Mouse (Mus musculus): Measurements from ENCODE around the gene Htr5a. TPM values are rescaled to one million over a fixed set of nuclear protein-coding genes. Genes with fewer than 3 reads are reported as not detected.

Gene Htr5a
- polyA plus RNA-seq, 1 experiment from 2014 or later = 0.04 TPM

DNA sequence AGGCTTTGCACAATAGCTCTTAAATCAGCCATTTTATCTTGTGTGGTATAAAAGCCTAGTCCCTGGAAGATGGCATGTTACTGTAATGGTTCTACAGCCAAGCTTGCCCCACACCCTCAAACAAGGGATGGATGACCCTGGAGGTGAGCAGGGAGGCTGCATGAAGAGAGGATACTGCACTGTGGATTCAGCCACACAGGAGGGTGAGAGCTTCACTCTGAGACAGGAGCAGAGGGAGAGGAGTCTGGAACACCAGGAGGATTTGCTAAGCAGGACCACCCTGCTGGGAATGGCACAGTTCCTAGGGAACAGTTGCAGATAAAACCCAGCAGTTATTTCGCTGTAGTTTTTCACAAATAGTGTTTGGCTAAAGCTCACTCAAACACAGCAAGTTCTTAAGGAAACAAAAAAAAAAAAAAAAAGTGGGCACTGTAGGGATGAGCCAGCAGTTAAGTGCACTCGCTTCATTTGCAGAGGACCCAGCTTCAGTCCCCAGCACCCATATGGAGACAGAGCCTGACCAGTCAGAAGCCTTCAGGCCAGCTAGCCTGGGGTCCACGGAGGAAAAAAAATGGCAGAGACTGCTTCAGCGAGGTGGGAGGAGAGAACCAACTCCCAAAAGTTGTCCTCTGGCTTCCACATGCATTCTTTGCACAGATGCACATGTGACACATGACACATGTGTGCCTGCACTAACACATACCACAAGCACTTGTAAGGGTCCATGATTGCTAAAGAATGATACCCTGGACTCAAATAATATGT lies 33.6 kb downstream of the Htr5a start:
- H3K36me3 ChIP-seq (ENCODE audit: control insufficient read depth, insufficient read depth, low read length) = no peaks in the 10 kb centered on the region
- H3K27ac ChIP-seq (ENCODE audit: low read depth, low read length) = no peak overlapping the region
- H3K9me3 ChIP-seq (ENCODE audit: control insufficient read depth, low read length) = no peaks in the 10 kb centered on the region
- no peaks in the 10 kb centered on the region for H3K27me3 ChIP-seq (ENCODE audit: control insufficient read depth, insufficient read depth, low read length)
- no peak overlapping the region for H3K4me2 ChIP-seq (ENCODE audit: low read depth)
- ATAC-seq (ENCODE audit: insufficient read depth, low FRiP score, low TSS enrichment) (no peak), DNase-seq (ENCODE audit: low spot score) (no peak)
- no peak overlapping the region for H3K4me3 ChIP-seq (ENCODE audit: low read depth, low read length)
- 77% methylated on average over 4 of the region's 4 CpGs for WGBS
- H3K4me1 ChIP-seq (ENCODE audit: control insufficient read depth, insufficient read depth, low read length) = no peaks in the 10 kb centered on the region
- H3K9ac ChIP-seq (ENCODE audit: low read length) = no peak overlapping the region

DNA sequence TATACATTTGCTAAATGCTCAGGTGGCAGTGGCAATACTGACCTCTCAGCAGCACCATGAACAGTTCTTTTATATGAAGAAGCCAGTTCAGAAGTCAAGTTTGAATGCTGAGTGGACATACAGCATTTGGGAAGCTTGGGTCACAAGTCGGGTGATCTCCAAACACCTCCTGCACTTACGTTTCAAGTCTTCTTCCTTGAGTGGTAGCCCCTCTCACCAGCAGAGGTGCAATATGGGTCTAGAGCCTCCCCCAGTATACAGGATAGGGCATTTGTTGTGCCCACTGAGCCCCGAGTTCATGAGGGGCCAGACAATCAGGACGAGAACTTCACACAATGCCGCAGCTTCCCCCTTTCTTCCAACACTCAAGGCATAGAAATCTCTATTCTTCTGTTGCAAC lies 36.4 kb downstream of the Htr5a start:
- DNase-seq (ENCODE audit: low spot score) (no peak), ATAC-seq (ENCODE audit: insufficient read depth, low FRiP score, low TSS enrichment) (no peak)
- H3K9ac ChIP-seq (ENCODE audit: low read length) = no peak overlapping the region
- no peak overlapping the region for H3K4me2 ChIP-seq (ENCODE audit: low read depth)
- H3K27ac ChIP-seq (ENCODE audit: low read depth, low read length) = no peak overlapping the region
- no peaks in the 10 kb centered on the region for H3K36me3 ChIP-seq (ENCODE audit: control insufficient read depth, insufficient read depth, low read length)
- H3K4me1 ChIP-seq (ENCODE audit: control insufficient read depth, insufficient read depth, low read length) = no peaks in the 10 kb centered on the region
- 79% methylated on average over 5 of the region's 5 CpGs for WGBS
- no peaks in the 10 kb centered on the region for H3K27me3 ChIP-seq (ENCODE audit: control insufficient read depth, insufficient read depth, low read length)
- H3K9me3 ChIP-seq (ENCODE audit: control insufficient read depth, low read length) = no peaks in the 10 kb centered on the region
- H3K4me3 ChIP-seq (ENCODE audit: low read depth, low read length) = no peak overlapping the region

DNA sequence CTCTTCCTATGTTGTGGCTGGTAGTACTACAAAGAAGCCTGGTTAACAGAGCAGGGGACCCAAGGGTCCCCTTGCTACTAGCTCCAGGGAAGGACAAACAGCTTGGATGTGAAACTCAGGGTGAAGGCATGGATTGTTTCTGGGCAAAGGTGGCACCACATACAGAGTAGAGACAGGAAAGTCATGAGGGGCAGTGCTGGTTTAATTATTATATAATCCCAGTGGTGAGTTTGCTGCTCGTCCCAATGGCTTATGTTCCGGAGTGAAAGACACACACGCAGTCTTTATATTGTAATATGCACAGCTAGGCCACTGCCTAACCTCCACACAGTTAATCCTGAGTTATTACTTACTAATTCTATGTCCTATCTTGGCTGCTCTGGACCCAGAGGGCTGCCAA lies 37.8 kb downstream of the Htr5a start:
- DNase-seq (ENCODE audit: low spot score) (no peak), ATAC-seq (ENCODE audit: insufficient read depth, low FRiP score, low TSS enrichment) (no peak)
- Histone ChIP-seq H3K4me1 (ENCODE audit: control insufficient read depth, insufficient read depth, low read length) (no peaks in the 10 kb centered on the region), H3K4me3 (ENCODE audit: low read depth, low read length) (no peak overlapping the region), H3K36me3 (ENCODE audit: control insufficient read depth, insufficient read depth, low read length) (no peaks in the 10 kb centered on the region), H3K9ac (ENCODE audit: low read length) (no peak overlapping the region), H3K27me3 (ENCODE audit: control insufficient read depth, insufficient read depth, low read length) (no peaks in the 10 kb centered on the region), H3K9me3 (ENCODE audit: control insufficient read depth, low read length) (no peaks in the 10 kb centered on the region), H3K4me2 (ENCODE audit: low read depth) (no peak overlapping the region), H3K27ac (ENCODE audit: low read depth, low read length) (no peak overlapping the region)
- whole genome bisulfite sequencing = 94% methylated on average over 3 of the region's 3 CpGs

DNA sequence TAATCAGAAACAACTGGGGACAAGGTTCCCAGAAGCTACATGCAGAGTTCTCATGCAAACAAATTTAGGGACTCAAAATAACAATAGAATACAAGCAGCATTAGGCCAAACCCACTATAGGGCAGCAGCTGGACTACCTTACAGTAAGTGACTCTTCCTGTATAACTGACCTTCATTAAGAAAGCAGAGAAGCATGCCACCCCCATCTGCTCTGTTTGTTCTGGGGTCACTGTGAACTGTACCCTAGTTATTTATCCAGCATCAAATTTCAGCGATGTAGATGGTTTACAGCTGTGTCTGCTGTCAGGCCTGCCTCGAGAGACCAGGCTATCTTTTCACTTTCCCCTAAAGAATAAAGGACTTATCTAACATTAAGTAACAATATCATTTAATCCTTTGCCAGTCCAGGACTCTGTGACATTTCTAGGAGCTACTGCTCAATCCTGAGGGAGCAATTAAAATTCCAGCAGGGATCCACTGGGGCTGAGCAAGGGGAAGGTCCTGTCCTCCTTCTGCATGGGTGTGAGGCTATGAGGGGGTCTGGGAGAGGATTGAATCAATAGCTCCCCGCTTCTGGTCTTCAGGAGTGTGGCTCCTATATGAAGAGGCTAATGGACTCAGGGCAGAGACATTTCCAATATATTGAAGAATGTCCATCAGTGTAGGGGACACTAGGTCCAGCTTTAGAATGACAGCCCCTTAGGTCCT lies 38.5 kb downstream of the Htr5a start:
- no peaks in the 10 kb centered on the region for H3K9me3 ChIP-seq (ENCODE audit: control insufficient read depth, low read length)
- ATAC-seq (ENCODE audit: insufficient read depth, low FRiP score, low TSS enrichment) = no peak
- H3K9ac ChIP-seq (ENCODE audit: low read length) = no peak overlapping the region
- H3K27ac ChIP-seq (ENCODE audit: low read depth, low read length) = no peak overlapping the region
- H3K36me3 ChIP-seq (ENCODE audit: control insufficient read depth, insufficient read depth, low read length) = no peaks in the 10 kb centered on the region
- no peaks in the 10 kb centered on the region for H3K4me1 ChIP-seq (ENCODE audit: control insufficient read depth, insufficient read depth, low read length)
- no peak for DNase-seq (ENCODE audit: low spot score)
- 65% methylated on average over 3 of the region's 3 CpGs for WGBS
- no peak overlapping the region for H3K4me3 ChIP-seq (ENCODE audit: low read depth, low read length)
- H3K27me3 ChIP-seq (ENCODE audit: control insufficient read depth, insufficient read depth, low read length) = no peaks in the 10 kb centered on the region
- H3K4me2 ChIP-seq (ENCODE audit: low read depth) = no peak overlapping the region

DNA sequence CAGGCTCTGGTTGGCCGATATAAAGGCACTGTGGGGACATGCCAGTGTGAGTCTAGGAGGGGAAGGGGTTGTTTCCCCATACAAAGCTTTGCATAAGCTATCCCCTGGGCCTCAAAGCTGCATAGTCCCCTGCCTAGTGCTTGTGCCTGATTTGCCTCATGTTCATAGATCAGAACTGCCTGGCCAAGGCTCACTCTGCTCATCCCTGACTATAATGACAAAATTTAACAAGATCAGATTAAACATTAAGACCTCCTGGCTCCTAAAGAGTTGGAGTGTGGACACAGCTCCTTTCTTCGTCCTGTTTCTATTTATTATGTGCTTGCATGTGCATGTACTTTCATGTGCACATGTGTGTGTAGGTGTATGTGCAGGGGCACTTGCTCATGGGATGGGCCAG lies 39.3 kb downstream of the Htr5a start:
- Histone ChIP-seq H3K27ac (ENCODE audit: low read depth, low read length) (no peak overlapping the region), H3K9me3 (ENCODE audit: control insufficient read depth, low read length) (no peaks in the 10 kb centered on the region), H3K36me3 (ENCODE audit: control insufficient read depth, insufficient read depth, low read length) (no peaks in the 10 kb centered on the region), H3K27me3 (ENCODE audit: control insufficient read depth, insufficient read depth, low read length) (no peaks in the 10 kb centered on the region), H3K4me1 (ENCODE audit: control insufficient read depth, insufficient read depth, low read length) (no peaks in the 10 kb centered on the region), H3K9ac (ENCODE audit: low read length) (no peak overlapping the region), H3K4me3 (ENCODE audit: low read depth, low read length) (no peak overlapping the region), H3K4me2 (ENCODE audit: low read depth) (no peak overlapping the region)
- ATAC-seq (ENCODE audit: insufficient read depth, low FRiP score, low TSS enrichment) = no peak
- DNase-seq (ENCODE audit: low spot score) = no peak
- WGBS = 86% methylated on average over 2 of the region's 2 CpGs

DNA sequence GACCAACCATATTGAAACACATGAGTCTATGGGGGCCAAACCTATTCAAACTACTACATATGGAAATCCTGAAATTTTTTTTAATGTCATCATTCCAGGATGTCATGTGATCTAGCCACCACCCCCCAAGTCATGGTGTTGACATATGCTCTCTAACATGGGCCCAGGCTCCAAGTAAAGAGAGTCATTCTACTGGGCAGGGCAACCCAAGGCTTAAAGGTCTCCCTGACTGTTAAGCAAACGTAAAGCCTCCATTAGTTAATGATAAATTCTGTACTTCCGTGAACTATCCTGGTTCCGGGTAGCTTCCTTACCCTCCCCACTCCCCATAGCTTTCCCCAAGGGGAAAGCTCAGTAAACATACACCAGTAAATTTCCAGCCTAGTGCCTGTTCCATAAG lies 46.1 kb downstream of the Htr5a start:
- Histone ChIP-seq H3K27ac (ENCODE audit: low read depth, low read length) (no peak overlapping the region), H3K9me3 (ENCODE audit: control insufficient read depth, low read length) (no peaks in the 10 kb centered on the region), H3K9ac (ENCODE audit: low read length) (no peak overlapping the region), H3K4me3 (ENCODE audit: low read depth, low read length) (no peak overlapping the region), H3K4me1 (ENCODE audit: control insufficient read depth, insufficient read depth, low read length) (no peaks in the 10 kb centered on the region), H3K4me2 (ENCODE audit: low read depth) (no peak overlapping the region), H3K36me3 (ENCODE audit: control insufficient read depth, insufficient read depth, low read length) (no peaks in the 10 kb centered on the region), H3K27me3 (ENCODE audit: control insufficient read depth, insufficient read depth, low read length) (no peaks in the 10 kb centered on the region)
- 87% methylated on average over 3 of the region's 3 CpGs for WGBS
- DNase-seq (ENCODE audit: low spot score) (no peak), ATAC-seq (ENCODE audit: insufficient read depth, low FRiP score, low TSS enrichment) (no peak)

DNA sequence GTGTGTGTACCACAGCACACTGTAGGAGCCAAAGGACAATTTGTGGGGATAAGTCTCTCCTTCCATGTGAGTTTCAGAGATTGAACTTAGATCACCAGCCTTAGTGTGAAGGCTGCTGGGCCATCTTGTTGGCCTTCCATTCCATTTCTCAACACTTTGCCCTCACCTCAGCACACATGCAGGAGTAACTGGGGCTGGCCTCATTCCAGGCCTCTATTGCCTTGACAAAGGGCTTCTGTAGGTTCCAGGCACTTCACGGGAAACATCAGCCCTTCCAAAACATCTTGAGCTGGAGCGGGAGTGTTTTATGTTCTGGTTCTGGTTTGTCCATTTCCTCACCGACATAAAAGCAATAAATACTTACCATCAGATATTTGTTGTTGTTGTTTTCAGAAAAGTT lies 54.0 kb downstream of the Htr5a start:
- no peak overlapping the region for H3K4me3 ChIP-seq (ENCODE audit: low read depth, low read length)
- no peaks in the 10 kb centered on the region for H3K9me3 ChIP-seq (ENCODE audit: control insufficient read depth, low read length)
- no peak for ATAC-seq (ENCODE audit: insufficient read depth, low FRiP score, low TSS enrichment)
- H3K27me3 ChIP-seq (ENCODE audit: control insufficient read depth, insufficient read depth, low read length) = no peaks in the 10 kb centered on the region
- no peak overlapping the region for H3K27ac ChIP-seq (ENCODE audit: low read depth, low read length)
- H3K4me1 ChIP-seq (ENCODE audit: control insufficient read depth, insufficient read depth, low read length) = no peaks in the 10 kb centered on the region
- WGBS = 85% methylated on average over 3 of the region's 3 CpGs
- H3K4me2 ChIP-seq (ENCODE audit: low read depth) = no peak overlapping the region
- H3K36me3 ChIP-seq (ENCODE audit: control insufficient read depth, insufficient read depth, low read length) = no peaks in the 10 kb centered on the region
- DNase-seq (ENCODE audit: low spot score) = no peak
- H3K9ac ChIP-seq (ENCODE audit: low read length) = no peak overlapping the region

DNA sequence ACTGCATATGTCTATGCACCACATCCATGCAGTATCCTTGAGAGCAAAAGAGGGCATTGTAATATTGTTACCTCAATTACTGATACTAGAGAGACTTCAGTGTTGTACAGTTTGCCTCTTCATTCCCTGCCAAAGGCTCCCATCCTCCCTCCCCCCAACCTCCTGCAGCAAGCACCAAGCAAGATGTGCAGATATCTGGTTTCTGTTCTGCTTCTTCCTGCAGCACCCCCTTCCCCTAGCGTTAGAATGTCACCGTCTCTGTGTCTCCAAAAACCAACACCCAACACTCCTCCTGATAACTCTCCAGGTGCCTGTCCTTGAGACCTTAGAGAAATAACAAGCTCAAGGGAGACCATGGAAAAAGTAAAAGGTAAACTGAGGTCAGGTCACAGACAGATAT lies 57.8 kb downstream of the Htr5a start:
- 66% methylated on average over 2 of the region's 2 CpGs for WGBS
- Histone ChIP-seq H3K4me2 (ENCODE audit: low read depth) (no peak overlapping the region), H3K36me3 (ENCODE audit: control insufficient read depth, insufficient read depth, low read length) (no peaks in the 10 kb centered on the region), H3K4me3 (ENCODE audit: low read depth, low read length) (no peak overlapping the region), H3K27me3 (ENCODE audit: control insufficient read depth, insufficient read depth, low read length) (no peaks in the 10 kb centered on the region), H3K9ac (ENCODE audit: low read length) (no peak overlapping the region), H3K4me1 (ENCODE audit: control insufficient read depth, insufficient read depth, low read length) (no peaks in the 10 kb centered on the region), H3K9me3 (ENCODE audit: control insufficient read depth, low read length) (no peaks in the 10 kb centered on the region), H3K27ac (ENCODE audit: low read depth, low read length) (no peak overlapping the region)
- ATAC-seq (ENCODE audit: insufficient read depth, low FRiP score, low TSS enrichment) (no peak), DNase-seq (ENCODE audit: low spot score) (no peak)

DNA sequence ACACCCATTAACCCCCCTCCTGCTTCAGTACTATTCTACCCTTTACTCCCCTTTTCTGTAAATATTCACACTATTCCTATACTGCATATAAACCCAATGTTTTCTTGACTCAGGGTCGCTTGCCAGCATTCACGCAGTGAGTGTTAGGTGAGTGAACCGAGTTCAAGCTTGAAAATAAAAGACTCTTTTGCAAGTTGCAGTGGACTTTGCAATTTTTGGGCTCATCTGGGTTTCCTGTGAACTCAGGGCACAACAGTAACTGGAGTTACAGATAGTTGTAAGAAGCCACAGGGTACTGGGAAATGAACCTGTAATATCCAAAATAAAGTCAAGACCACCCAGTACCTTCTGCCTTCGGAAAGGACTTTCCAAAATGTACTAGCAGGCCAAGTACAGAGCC lies 58.2 kb downstream of the Htr5a start:
- H3K9ac ChIP-seq (ENCODE audit: low read length) = no peak overlapping the region
- no peaks in the 10 kb centered on the region for H3K4me1 ChIP-seq (ENCODE audit: control insufficient read depth, insufficient read depth, low read length)
- H3K4me3 ChIP-seq (ENCODE audit: low read depth, low read length) = no peak overlapping the region
- ATAC-seq (ENCODE audit: insufficient read depth, low FRiP score, low TSS enrichment) (no peak), DNase-seq (ENCODE audit: low spot score) (no peak)
- H3K4me2 ChIP-seq (ENCODE audit: low read depth) = no peak overlapping the region
- no peaks in the 10 kb centered on the region for H3K27me3 ChIP-seq (ENCODE audit: control insufficient read depth, insufficient read depth, low read length)
- H3K27ac ChIP-seq (ENCODE audit: low read depth, low read length) = no peak overlapping the region
- 89% methylated on average over 4 of the region's 4 CpGs for WGBS
- no peaks in the 10 kb centered on the region for H3K9me3 ChIP-seq (ENCODE audit: control insufficient read depth, low read length)
- no peaks in the 10 kb centered on the region for H3K36me3 ChIP-seq (ENCODE audit: control insufficient read depth, insufficient read depth, low read length)
